Mouse (Mus musculus): ENCODE data around the gene Dock4. TPM values are rescaled to one million over a fixed set of nuclear protein-coding genes. Genes with fewer than 3 reads are reported as not detected.
"Not testable (repeated sequence)": the region's sequence is repeated elsewhere in the genome, so short reads cannot be mapped to it uniquely, and the experiment has no call there.

Dock4 gene
- polyA plus RNA-seq, 1 experiment from 2014 or later = 6.4 TPM

- H3K4me2 ChIP-seq (ENCODE audit: low read depth, low read length) = no peak overlapping the region
- no peak overlapping the region for H3K4me3 ChIP-seq (ENCODE audit: low read length)
- H3K9ac ChIP-seq (ENCODE audit: low read length) = no peak overlapping the region
- H3K9me3 ChIP-seq (replicated peaks; ENCODE audit: control insufficient read depth, low read length) = no peaks in the 10 kb centered on the region
- peaks cover 11% of the 10 kb centered on the region for H3K4me1 ChIP-seq (ENCODE audit: control insufficient read depth, insufficient read depth, low read length)
- no peak for ATAC-seq (replicated peaks; ENCODE audit: extremely low read depth, insufficient read depth, low FRiP score)
- no peaks in the 10 kb centered on the region for H3K27me3 ChIP-seq (ENCODE audit: control insufficient read depth, insufficient read depth, low read length)
- 63% methylated on average over 5 of the region's 5 CpGs for WGBS
- no peaks in the 10 kb centered on the region for H3K36me3 ChIP-seq (ENCODE audit: control insufficient read depth, insufficient read depth)
- no peak overlapping the region for H3K27ac ChIP-seq (ENCODE audit: low read length)
Measured at GRCm38 (mm10) chr12:40842991-40843390, 397.2 kb downstream of the Dock4 start.

GRCm38 (mm10) chr12:40843474-40844080 is 397.8 kb downstream of the Dock4 start:
- Histone ChIP-seq H3K27me3 (ENCODE audit: control insufficient read depth, insufficient read depth, low read length) (no peaks in the 10 kb centered on the region), H3K4me3 (ENCODE audit: low read length) (no peak overlapping the region), H3K4me1 (ENCODE audit: control insufficient read depth, insufficient read depth, low read length) (peaks cover 5% of the 10 kb centered on the region), H3K9me3 (replicated peaks; ENCODE audit: control insufficient read depth, low read length) (no peaks in the 10 kb centered on the region), H3K9ac (ENCODE audit: low read length) (no peak overlapping the region), H3K36me3 (ENCODE audit: control insufficient read depth, insufficient read depth) (no peaks in the 10 kb centered on the region), H3K27ac (ENCODE audit: low read length) (no peak overlapping the region), H3K4me2 (ENCODE audit: low read depth, low read length) (no peak overlapping the region)
- WGBS = 53% methylated on average over 3 of the region's 3 CpGs
- ATAC-seq (replicated peaks; ENCODE audit: extremely low read depth, insufficient read depth, low FRiP score) = no peak

GRCm38 (mm10) chr12:40844324-40844723 is 398.6 kb downstream of the Dock4 start:
- Histone ChIP-seq H3K36me3 (ENCODE audit: control insufficient read depth, insufficient read depth) (no peaks in the 10 kb centered on the region), H3K9me3 (replicated peaks; ENCODE audit: control insufficient read depth, low read length) (no peaks in the 10 kb centered on the region), H3K4me2 (ENCODE audit: low read depth, low read length) (no peak overlapping the region), H3K4me3 (ENCODE audit: low read length) (no peak overlapping the region), H3K4me1 (ENCODE audit: control insufficient read depth, insufficient read depth, low read length) (peaks cover 3% of the 10 kb centered on the region), H3K9ac (ENCODE audit: low read length) (no peak overlapping the region), H3K27me3 (ENCODE audit: control insufficient read depth, insufficient read depth, low read length) (no peaks in the 10 kb centered on the region), H3K27ac (ENCODE audit: low read length) (no peak overlapping the region)
- WGBS = 91% methylated on average over 22 of the region's 22 CpGs
- ATAC-seq (replicated peaks; ENCODE audit: extremely low read depth, insufficient read depth, low FRiP score) = no peak

GRCm38 (mm10) chr12:40854705-40855367 is 409.1 kb downstream of the Dock4 start:
- Histone ChIP-seq H3K27ac (ENCODE audit: low read length) (no peak overlapping the region), H3K9me3 (replicated peaks; ENCODE audit: control insufficient read depth, low read length) (peaks cover 5% of the 10 kb centered on the region), H3K36me3 (ENCODE audit: control insufficient read depth, insufficient read depth) (no peaks in the 10 kb centered on the region), H3K27me3 (ENCODE audit: control insufficient read depth, insufficient read depth, low read length) (no peaks in the 10 kb centered on the region), H3K4me3 (ENCODE audit: low read length) (no peak overlapping the region), H3K4me1 (ENCODE audit: control insufficient read depth, insufficient read depth, low read length) (no peaks in the 10 kb centered on the region), H3K9ac (ENCODE audit: low read length) (no peak overlapping the region), H3K4me2 (ENCODE audit: low read depth, low read length) (no peak overlapping the region)
- ATAC-seq (replicated peaks; ENCODE audit: extremely low read depth, insufficient read depth, low FRiP score) = no peak
- WGBS = 84% methylated on average over 7 of the region's 7 CpGs

GRCm38 (mm10) chr12:40857466-40857865 is 411.7 kb downstream of the Dock4 start:
- ATAC-seq (replicated peaks; ENCODE audit: extremely low read depth, insufficient read depth, low FRiP score) = no peak
- Histone ChIP-seq H3K36me3 (ENCODE audit: control insufficient read depth, insufficient read depth) (no peaks in the 10 kb centered on the region), H3K27ac (ENCODE audit: low read length) (no peak overlapping the region), H3K4me3 (ENCODE audit: low read length) (no peak overlapping the region), H3K4me2 (ENCODE audit: low read depth, low read length) (no peak overlapping the region), H3K27me3 (ENCODE audit: control insufficient read depth, insufficient read depth, low read length) (no peaks in the 10 kb centered on the region), H3K9me3 (replicated peaks; ENCODE audit: control insufficient read depth, low read length) (peaks cover 5% of the 10 kb centered on the region), H3K9ac (ENCODE audit: low read length) (no peak overlapping the region), H3K4me1 (ENCODE audit: control insufficient read depth, insufficient read depth, low read length) (no peaks in the 10 kb centered on the region)
- WGBS = 87% methylated on average over 7 of the region's 7 CpGs

GRCm38 (mm10) chr12:40858763-40859162 is 413.0 kb downstream of the Dock4 start:
- H3K36me3 ChIP-seq (ENCODE audit: control insufficient read depth, insufficient read depth); H3K4me2 ChIP-seq (ENCODE audit: low read depth, low read length); H3K4me1 ChIP-seq (ENCODE audit: control insufficient read depth, insufficient read depth, low read length); H3K9me3 ChIP-seq (replicated peaks; ENCODE audit: control insufficient read depth, low read length); H3K4me3 ChIP-seq (ENCODE audit: low read length); ATAC-seq (replicated peaks; ENCODE audit: extremely low read depth, insufficient read depth, low FRiP score); H3K9ac ChIP-seq (ENCODE audit: low read length); H3K27me3 ChIP-seq (ENCODE audit: control insufficient read depth, insufficient read depth, low read length); H3K27ac ChIP-seq (ENCODE audit: low read length): not testable (repeated sequence)
- 79% methylated on average over 7 of the region's 7 CpGs for WGBS

GRCm38 (mm10) chr12:40870387-40870786 is 424.6 kb downstream of the Dock4 start:
- H3K36me3 ChIP-seq (ENCODE audit: control insufficient read depth, insufficient read depth) = no peaks in the 10 kb centered on the region
- H3K27ac ChIP-seq (ENCODE audit: low read length) = no peak overlapping the region

GRCm38 (mm10) chr12:40872716-40873115 is 427.0 kb downstream of the Dock4 start:
- ATAC-seq (replicated peaks; ENCODE audit: extremely low read depth, insufficient read depth, low FRiP score) = no peak
- H3K9me3 ChIP-seq (replicated peaks; ENCODE audit: control insufficient read depth, low read length) = no peaks in the 10 kb centered on the region; the same call in 1 of the 2 replicates

More at GRCm38 (mm10) chr12:40870387-40870786, 424.6 kb downstream of the Dock4 start:
- Histone ChIP-seq H3K4me1 (ENCODE audit: control insufficient read depth, insufficient read depth, low read length) (no peaks in the 10 kb centered on the region), H3K4me3 (ENCODE audit: low read length) (no peak overlapping the region), H3K4me2 (ENCODE audit: low read depth, low read length) (no peak overlapping the region), H3K9me3 (replicated peaks; ENCODE audit: control insufficient read depth, low read length) (no peaks in the 10 kb centered on the region; the same call in 1 of the 2 replicates), H3K27me3 (ENCODE audit: control insufficient read depth, insufficient read depth, low read length) (no peaks in the 10 kb centered on the region), H3K9ac (ENCODE audit: low read length) (no peak overlapping the region)
- 88% methylated on average over 5 of the region's 5 CpGs for WGBS
- no peak for ATAC-seq (replicated peaks; ENCODE audit: extremely low read depth, insufficient read depth, low FRiP score)

GRCm38 (mm10) chr12:40873267-40873666 is 427.5 kb downstream of the Dock4 start:
- H3K4me3 ChIP-seq (ENCODE audit: low read length); H3K4me2 ChIP-seq (ENCODE audit: low read depth, low read length); H3K4me1 ChIP-seq (ENCODE audit: control insufficient read depth, insufficient read depth, low read length); H3K36me3 ChIP-seq (ENCODE audit: control insufficient read depth, insufficient read depth); H3K27me3 ChIP-seq (ENCODE audit: control insufficient read depth, insufficient read depth, low read length); H3K27ac ChIP-seq (ENCODE audit: low read length); H3K9me3 ChIP-seq (replicated peaks; ENCODE audit: control insufficient read depth, low read length); ATAC-seq (replicated peaks; ENCODE audit: extremely low read depth, insufficient read depth, low FRiP score); H3K9ac ChIP-seq (ENCODE audit: low read length): not testable (repeated sequence)
- WGBS = 74% methylated on average over 7 of the region's 7 CpGs

More at GRCm38 (mm10) chr12:40872716-40873115, 427.0 kb downstream of the Dock4 start:
- no peak overlapping the region for H3K9ac ChIP-seq (ENCODE audit: low read length)
- no peaks in the 10 kb centered on the region for H3K4me1 ChIP-seq (ENCODE audit: control insufficient read depth, insufficient read depth, low read length)
- no peak overlapping the region for H3K4me2 ChIP-seq (ENCODE audit: low read depth, low read length)
- H3K27me3 ChIP-seq (ENCODE audit: control insufficient read depth, insufficient read depth, low read length) = no peaks in the 10 kb centered on the region
- H3K4me3 ChIP-seq (ENCODE audit: low read length) = no peak overlapping the region
- H3K36me3 ChIP-seq (ENCODE audit: control insufficient read depth, insufficient read depth) = no peaks in the 10 kb centered on the region
- WGBS = 85% methylated on average over 3 of the region's 3 CpGs
- no peak overlapping the region for H3K27ac ChIP-seq (ENCODE audit: low read length)
